Mouse (Mus musculus) neutrophil, adult 5-6 weeks (primary cell): Measurements from ENCODE around the gene Gm28048. TPM values are rescaled to one million over a fixed set of nuclear protein-coding genes. Genes with fewer than 3 reads are reported as not detected.

Source experiments
- ATAC-seq: fragments of 151-379, 151-347 bp; 2 replicates; pipeline ENCODE4 v1.8.0; 2017; ENCODE audit warnings: mild to moderate bottlenecking, moderate TSS enrichment; ENCODE audit not compliant: insufficient number of reproducible peaks, poor library complexity, low FRiP score, severe bottlenecking; ENCODE audit errors: extremely low read depth
- total RNA-seq: library from RNA; stranded (forward); fragments of 200-1000 nt; gene quantifications from 2 replicates; pipeline ENCODE4 v1.2.3, GENCODE M21; 2017

Gm28048 gene
- total RNA-seq, 1 experiment from 2014 or later, result 43.8 TPM

DNA sequence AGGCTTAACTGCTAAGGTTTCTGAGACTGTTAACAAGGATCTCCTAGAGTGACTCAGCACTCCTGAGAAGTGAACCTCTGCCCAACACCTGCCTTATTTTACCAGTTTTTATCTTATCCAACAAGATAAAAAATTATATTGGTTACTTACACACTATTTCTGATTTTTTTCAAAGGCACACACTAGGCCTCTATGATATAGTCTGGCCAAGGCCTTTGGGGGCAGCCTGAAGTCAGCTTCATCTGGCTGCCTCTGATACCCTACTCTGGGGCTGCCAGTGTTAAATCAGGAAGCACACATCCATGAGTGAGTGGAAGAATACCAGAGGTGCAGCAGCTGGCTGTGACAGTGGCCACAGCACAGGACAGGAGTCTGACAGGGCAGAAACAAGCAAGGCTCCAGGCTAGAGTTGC, 75.4 kb downstream of the Gm28048 start:
- ATAC-seq, result no peak

DNA sequence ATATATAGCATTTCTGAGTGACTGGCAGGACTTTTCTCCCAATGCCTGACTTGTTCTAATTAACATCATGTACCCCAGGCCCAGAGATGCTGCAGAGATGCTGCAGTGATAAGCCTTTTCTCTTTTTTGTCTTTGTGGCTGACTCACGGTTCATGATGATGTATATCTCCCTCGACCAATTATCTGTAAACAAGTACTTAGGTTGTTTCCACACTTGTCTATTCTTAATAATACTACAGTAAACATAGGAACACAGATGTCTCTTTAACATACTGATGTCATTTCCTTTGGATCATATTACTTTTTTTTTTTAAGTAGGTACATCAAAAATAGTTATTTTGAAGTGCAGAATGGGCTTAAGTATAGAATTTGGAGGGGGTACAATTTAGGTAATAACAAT, 79.0 kb downstream of the Gm28048 start:
- no peak for ATAC-seq

DNA sequence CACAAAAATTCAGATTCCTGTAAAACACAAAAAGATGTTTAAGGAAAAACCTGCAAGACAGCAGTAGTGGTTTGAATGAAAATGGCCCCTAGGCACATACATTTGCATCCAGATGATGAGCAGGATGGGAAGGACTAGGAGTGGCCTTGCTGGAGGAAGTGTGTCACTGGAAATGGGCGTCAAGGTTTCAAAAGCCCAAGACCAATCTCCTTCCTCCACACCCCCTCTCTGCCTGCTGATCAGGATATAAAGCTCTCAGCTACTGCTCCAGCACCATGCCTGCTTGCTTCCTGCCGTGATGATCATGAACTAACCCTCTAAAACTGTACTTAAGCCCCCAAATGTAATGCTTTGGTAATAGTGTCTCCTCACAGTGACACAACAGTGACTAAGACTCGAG, 81.8 kb downstream of the Gm28048 start:
- ATAC-seq, result no peak

DNA sequence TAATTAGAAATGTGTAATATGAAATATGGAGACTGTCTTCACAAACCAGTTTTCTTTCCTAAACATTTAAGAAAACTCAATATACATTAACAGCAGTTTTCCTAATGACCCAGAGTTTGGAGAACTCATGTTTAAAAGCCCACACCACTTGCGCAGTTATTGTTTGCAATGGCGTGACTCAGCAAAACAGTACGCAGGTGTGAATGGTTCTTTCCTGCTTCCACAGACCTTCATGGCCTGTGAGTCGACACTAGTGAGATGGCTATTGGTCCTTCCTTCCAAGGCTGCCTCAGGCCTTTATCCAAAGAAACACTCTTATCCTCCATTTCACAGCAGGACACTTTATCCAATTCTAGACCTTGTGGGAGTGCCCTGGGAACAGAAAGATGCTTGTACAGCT, 84.2 kb downstream of the Gm28048 start:
- ATAC-seq, result no peak

DNA sequence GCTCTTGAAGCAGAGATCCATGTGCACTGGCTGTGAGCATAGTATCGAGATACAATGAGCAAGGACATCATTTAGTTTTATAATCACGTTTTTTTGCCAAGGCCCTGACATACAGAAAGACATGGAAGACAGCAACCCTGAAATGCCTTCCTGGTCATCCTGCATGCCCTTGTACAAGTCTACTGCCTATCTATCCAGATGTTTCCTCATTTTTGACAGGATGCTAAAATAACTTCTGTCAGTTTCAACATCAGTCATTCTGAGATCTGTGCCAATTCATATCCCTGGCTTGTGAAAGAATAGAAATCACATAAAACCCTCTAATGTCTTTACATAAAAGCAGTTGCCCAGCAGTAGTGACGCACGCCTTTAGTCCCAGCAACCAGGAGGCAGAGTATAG, 84.8 kb downstream of the Gm28048 start:
- ATAC-seq, result no peak

DNA sequence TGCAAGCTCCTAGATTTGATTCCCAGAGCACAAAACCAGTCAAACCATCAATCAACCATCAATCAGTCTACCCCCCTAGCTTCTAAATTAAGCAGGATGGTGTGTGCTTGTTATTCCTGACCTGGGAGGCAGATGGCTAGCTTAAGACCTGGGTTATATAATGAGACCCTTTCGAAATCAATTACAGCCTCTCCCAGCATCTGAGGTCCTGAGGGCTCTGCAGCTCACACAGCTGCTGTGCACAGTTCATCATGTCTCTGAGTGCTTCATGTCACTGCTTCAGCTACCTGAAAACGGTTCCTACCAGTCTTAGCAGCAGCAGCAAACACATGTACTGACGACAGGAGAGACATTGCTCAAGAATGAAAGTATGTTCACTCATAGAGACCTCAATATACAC, 88.8 kb downstream of the Gm28048 start:
- no peak for ATAC-seq

DNA sequence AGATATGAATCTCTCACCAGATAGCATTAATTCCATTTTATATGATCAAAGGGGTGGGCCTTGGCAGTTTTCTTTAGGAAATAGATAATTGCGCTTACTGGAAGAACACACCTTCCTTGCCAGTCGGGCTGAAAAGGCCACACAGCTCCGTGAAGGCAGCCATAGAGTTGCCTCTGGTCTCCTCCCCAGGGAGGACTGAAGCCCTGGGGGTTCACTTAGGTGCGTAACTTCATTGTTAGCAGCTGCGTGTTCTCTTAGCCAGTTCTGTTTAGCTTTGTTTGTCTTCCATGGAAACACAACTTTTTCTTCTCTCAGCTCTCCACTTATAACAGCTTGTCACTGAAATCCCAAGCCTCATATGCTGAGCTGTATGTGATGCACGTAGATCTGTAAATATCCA, 89.4 kb downstream of the Gm28048 start:
- ATAC-seq, result no peak

DNA sequence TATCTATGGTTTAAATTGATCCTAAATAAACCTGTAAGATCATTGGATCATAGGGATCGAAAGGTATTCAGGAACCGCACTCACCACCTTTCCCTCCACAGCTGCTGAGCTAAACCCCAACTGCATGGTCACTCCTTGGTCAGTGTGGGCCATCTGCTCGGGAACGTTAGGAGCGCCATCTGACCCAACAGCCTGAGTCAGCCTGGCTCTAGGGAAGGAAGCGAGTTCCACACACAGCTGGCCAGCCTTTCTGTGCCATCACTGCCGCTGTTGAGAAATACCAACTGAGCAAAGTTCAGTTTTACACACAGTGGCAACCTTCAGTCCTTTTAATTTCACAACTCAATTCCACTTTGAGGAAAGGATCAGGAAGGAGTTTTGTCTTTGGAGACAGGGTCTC, 90.0 kb downstream of the Gm28048 start:
- peak; percentile 55; the same call in 1 of the 2 replicates for ATAC-seq

DNA sequence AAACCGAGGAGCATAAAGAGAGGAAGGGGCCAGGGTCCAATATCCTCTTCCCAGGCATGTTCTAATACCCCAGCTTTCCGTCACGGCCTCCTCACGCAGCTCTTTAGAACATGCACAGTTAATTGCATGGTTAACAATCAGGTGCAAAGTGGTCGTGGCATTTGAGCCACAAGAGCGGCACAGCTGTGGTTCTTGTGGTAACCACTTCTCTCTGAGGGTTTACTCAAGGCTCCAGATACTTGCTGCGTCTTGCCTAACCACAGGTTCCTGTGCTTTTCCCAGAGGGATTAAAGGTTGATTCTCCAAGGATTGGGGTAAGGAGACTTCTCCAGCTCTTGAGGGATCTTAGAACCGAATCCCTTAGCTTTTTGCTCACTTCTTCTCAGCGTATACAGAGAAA, 90.6 kb downstream of the Gm28048 start:
- no peak for ATAC-seq

DNA sequence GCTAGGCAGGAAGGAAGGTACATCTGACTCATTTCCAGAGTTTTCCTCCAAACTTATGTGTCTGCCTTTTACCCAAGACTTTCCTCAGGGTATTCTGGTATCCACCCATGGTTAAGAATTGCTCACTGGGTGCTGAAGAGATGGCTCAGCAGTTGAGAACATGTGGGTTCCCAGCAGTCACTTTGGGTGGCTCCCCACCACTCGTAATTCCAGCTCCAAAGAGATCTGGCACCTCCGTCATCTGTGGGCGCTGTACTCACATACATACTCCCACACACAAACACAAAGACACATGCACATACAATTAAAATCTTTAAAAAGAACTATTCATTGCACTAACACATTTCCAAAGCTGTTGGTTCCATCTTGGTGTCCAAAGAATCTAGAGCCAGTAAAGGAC, 92.7 kb downstream of the Gm28048 start:
- no peak for ATAC-seq

DNA sequence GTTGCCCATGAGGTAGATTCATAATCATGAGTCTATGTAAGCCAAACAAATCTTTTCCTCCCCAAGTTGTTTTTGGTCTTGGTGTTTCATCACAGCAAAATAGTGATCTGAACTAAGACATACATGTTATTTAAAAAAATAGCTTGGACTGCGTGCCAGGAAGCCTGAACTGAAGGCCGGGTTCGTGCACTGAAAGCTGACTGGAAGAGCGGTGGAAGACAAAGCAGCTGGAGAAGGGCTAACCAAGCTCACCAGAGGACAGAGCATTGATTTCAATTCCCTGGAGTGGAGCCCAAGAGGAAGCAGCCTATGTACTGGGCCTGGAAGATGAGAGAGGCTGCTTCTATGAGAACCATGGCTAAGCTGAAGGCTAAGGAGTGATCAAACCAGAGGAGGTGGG, 94.9 kb downstream of the Gm28048 start:
- no peak for ATAC-seq

DNA sequence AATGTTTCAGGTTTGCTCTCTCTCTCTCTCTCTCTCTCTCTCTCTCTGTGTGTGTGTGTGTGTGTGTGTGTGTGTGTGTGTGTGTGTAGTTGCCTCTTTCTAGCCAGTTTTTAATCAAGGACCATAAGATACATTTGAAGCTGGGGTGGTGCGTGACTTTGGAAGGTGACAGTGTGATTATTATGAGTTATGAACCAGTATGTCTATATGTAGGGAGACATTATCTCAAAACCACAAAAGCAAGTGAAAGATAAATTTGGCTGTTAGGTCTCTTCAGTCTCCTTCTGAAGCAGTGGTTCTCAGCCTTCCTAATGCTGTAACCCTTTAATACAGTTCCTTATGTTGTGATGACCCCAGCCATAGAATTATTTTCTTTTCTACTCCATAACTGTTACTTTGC, 96.5 kb downstream of the Gm28048 start:
- no peak for ATAC-seq

DNA sequence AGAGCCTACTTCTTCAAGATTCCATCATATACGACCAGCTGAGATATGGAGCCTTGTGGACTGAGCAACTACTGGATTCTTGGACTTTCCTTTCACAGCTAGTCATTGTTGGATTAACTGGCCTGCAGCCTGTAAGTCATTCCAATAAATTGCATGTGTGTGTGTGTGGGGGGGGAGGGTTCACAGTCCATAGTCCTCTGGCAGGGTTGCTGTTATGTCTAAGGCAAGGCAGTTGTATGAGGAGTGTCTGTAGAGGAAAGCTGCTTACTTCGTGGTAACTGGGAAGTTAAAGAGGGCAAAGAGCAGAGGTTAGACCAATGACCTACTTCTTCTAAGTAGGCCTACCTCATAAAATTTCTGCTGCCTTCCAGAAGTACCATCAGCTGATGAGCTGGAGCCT, 98.2 kb downstream of the Gm28048 start:
- no peak for ATAC-seq

DNA sequence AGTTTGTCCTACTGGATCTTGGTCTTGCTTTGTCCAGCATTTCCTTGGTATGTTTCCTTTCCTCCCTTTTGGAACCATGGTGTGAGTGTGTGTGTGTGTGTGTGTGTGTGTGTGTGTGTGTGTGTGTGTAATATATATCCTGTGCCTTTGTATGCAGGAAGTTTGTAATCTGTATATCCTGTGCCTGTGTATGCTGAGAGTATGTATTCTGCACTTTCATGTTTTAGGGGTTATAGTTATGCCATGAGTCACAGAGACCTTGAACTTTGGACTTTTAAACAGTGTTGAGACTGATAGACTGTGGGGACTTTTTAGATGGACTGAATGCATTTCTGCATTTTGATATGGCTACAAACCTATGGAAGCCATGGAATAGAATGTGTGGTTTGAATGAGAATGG, 99.0 kb downstream of the Gm28048 start:
- no peak for ATAC-seq

DNA sequence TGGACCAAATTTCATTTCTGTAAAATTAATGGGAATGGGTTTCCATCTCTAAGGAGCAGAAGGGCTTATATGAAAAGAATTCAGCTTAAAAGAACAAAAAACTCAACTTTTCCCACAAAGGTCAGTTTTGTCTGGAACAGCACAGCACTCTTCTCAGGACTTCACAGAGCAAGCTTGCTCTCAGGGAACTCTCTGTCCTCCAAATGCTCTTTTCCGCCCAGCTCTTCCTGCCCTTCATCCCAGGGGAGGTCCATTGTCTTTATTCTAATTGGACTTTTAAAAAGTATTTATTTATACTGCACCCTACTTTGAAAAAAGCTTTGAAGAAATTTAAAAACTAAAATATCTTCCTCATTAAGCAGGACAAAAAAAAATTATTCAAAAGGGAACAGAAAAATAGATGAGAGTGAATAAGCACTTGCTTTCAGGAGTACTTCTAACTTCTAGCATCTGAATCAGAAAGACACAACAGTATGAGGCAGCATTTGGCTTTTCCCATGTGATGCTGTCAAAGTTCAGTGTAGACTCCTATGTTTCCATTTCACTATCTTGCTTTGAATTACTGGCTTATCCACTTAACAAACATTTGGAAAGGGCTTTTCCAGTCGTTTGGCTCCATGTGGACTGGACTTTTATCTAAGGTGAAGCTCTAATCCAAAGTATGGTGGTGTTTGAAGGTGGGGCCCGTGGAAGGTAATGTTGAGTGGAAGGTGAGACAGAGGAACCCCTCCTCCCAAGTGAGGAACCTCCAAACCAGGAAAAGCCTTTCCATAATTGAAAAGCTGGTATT, 101.3 kb downstream of the Gm28048 start:
- ATAC-seq, result no peak

DNA sequence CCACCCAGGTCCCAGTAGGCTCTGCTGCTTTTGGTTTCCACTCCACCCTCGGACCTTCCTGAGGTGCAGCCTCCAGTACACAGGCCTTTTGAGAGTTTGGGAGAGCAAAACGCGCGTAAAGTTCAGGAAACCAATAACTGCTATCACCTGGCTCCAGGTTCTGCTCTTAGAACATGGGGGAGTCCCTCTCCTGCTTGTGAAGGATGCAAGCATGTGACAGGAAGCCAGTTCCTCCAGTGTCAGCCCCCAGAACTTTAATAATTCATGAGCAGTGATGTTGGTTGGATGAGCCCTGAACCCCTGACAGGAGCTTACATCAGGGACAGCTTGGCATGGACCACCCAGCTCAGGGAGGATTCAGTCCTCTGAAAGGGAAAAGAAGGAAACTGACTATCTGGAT, 102.2 kb downstream of the Gm28048 start:
- no peak for ATAC-seq

DNA sequence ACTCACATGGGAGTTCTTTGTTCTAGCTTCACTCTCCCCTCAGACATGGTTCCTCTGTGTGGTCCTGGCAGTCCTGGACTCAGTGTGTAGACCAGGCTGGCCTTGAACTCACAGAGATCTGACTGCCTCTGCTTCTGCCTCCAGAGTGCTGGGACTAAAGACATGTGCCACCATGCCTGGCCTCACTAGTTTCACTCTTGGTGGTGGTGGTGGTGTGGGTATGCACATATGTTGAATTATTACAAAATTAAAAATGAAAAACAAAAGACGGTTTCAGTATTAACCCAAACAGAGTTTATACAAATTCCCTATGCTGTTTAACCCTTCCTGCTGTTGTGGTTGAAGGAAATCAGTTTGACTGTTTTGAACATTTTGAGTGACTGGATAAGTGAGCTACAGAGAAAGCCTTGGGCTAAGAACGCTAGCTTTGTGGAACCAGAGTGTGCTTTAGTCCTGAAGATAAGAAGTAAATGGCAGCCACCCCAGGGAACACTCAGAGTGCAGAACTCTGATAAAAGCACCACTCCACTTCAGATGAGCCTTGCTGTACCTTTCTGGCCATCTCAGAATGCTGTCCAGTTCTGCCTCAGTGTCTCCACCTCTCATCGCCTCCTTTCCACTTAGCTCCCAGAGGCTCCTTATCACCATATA, 105.1 kb downstream of the Gm28048 start:
- no peak for ATAC-seq

DNA sequence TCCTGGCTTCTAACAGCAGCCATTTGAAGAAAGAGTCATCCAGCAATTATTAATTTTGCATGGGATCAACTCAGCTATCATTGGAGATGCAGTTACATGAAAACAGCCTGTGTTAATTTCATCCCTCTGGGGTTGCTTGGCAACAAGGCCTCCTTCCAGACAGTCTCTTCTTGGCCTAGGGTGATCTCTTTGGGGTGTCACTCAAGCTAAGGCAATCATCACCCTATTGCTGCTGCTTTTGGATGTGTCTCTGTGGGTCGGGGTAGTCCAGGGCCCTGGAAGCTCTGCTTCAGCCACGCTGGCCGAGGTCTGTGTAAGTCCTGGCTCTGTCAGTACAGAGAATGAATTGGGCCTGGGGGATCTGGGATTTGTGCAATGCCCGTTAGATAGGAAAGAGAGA, 106.6 kb downstream of the Gm28048 start:
- no peak for ATAC-seq

DNA sequence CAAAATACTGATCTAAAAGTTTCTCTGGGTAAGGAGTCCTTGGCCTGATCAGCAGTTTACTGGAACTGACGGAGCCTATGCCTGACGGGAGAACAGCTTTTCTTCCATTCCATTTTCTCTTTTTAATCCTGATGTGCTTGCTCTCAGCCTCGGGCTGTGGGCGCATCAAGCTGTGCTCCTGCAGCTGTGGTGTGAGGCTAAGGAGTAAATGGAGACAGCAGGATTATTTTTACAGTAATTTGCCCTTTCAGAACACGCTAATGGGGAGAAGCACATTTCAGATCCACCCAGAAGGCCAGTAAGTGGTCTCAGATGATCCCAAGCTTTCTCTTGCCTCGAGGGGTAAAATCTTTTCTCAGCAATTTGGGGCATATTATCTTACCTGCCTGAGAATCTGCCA, 107.1 kb downstream of the Gm28048 start:
- ATAC-seq, result no peak

DNA sequence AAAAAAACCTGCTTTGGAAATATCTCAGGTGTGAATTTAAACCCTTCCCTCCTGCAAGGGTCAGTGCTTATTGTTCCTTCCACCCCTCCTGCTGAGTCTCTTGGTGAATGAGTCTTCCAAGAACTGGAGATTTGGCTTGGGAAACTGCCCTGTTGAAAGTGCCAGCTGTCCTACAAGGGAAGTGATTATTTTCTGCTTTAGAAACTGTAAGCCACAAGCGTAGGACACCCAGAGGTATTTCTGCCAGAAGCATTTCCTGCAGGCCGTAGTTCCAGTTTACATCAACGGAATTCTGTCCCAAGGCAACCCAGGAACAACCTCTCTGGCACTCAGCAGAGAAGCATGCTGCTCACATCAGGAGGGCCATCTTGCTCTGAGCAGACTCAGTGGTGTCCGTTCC, 108.5 kb downstream of the Gm28048 start:
- no peak for ATAC-seq

DNA sequence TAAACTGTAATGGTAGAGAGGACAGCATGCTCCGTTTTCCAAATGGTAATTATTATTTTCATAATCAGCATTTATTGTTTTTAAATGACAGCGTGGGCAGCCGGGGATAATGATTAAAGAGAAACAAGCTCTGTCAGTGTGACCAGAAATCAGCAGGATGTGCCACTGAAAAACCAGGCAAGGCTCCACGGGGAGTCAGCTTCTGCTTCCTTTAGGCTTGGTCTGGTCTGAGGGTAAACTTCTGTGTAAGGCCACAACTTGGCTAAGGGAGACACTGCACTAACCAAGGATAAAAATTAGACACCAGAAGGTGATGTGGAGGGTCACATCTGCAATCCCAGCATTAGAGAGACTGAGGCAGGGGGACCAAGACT, 109.6 kb downstream of the Gm28048 start:
- ATAC-seq, result no peak
